Mouse (Mus musculus): ENCODE data around the gene Lasp1.

DNA sequence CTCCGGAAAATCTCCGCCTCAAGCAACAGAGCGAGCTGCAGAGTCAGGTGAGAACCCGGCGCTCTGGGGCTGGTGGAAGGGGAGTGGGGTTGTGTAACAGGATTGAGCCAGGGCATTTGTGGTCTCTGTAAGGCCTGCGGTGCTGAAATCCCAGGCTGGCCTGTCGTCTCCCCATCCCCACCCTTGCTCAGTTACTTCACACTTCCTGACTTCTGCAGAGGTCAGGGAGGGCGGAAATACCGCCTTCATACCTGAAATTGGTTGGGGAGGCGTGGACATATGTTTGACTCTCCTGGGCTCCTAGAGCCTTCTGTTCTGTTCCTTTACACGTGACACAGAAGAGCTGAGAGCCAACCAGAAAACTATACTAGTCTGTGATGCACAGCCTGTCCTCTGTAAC, 16.9 kb downstream of the Lasp1 start:
- TF ChIP-seq POLR2A (IDR thresholded peaks at IDR 0.05; ENCODE audit: low read depth, low read length) (no peak), CTCF (IDR thresholded peaks at IDR 0.05; ENCODE audit: extremely low read depth, insufficient read length, insufficient replicate concordance, low read depth, low read length) (no peak)

Measured in small intestine, adult 2 months (tissue).